10 mouse cellular contexts compared by ENCODE assay signal in the genomic region with DNA sequence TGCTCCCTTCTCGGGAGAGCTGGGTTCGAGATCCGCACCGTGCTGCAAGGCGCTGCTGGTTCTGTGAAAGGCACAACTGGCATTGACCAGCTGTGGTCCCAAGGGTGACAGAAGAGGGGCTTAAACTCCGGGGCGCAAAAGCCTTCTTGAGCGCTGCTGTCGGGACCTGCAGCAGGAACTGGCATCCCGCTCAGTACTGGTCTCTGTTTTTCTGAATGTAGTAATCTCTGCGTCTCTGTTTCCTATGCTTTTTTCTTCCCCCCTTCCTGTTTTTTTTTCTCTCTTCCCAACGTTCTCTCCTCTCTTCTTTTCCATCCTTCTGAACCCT. TPM values are rescaled to one million over a fixed set of nuclear protein-coding genes. Genes with fewer than 3 reads are reported as not detected.
DNase-seq lines count a peak whose midpoint lies in the region; ATAC-seq lines count a peak whose summit lies in the region.
"Had no signal": no experiment of that assay in that cellular context is flagged by ENCODE, and none has a peak within 500 bp of the region (broad histone marks: within the 10 kb centered on the region; RNA-seq: fewer than 3 reads in every experiment).

No protein-coding gene starts in this region.

- peak overlapping the region; percentile 66 for H3K4me2 ChIP-seq in heart, embryonic 11.5 days
- H3K4me2 ChIP-seq in stomach, embryonic 15.5 days, result peak overlapping the region; percentile 71

- H3K27me3 ChIP-seq in heart, embryonic 11.5 days (ENCODE audit: control insufficient read depth, insufficient read depth, low read length), result peaks cover 27% of the 10 kb centered on the region
- H3K27me3 ChIP-seq in limb, embryonic 10.5 days (ENCODE audit: low read depth, poor library complexity, severe bottlenecking), result peaks cover 68% of the 10 kb centered on the region
- H3K27me3 ChIP-seq in stomach, embryonic 15.5 days (replicated peaks), result peaks cover 30% of the 10 kb centered on the region; the same call in 1 of the 2 replicates

- no peak overlapping the region; the same call in 1 of the 2 replicates for H3K9ac ChIP-seq in heart, embryonic 11.5 days (ENCODE audit: low read depth, low read length)
- no peak overlapping the region for H3K9ac ChIP-seq in stomach, embryonic 15.5 days

- intact Hi-C loops in heart, postnatal 36 days (cut with DNase I), result no loop called here

- H3K4me1 ChIP-seq in heart, embryonic 11.5 days (ENCODE audit: control insufficient read depth, insufficient read depth, low read length), result no peaks in the 10 kb centered on the region; the same call in 1 of the 2 replicates
- H3K4me1 ChIP-seq in limb, embryonic 10.5 days, result peaks cover 10% of the 10 kb centered on the region
- peaks cover 9% of the 10 kb centered on the region; the same call in 1 of the 2 replicates for H3K4me1 ChIP-seq in stomach, embryonic 15.5 days

- H3K36me3 ChIP-seq in heart, embryonic 11.5 days (ENCODE audit: control insufficient read depth, insufficient read depth, low read length), result no peaks in the 10 kb centered on the region
- no peaks in the 10 kb centered on the region for H3K36me3 ChIP-seq in limb, embryonic 10.5 days
- H3K36me3 ChIP-seq in stomach, embryonic 15.5 days, result no peaks in the 10 kb centered on the region

- 2% methylated on average over 12 of the region's 12 CpGs for WGBS in heart, embryonic 11.5 days (ENCODE audit: insufficient replicate concordance)
- 6% methylated on average over 12 of the region's 12 CpGs for WGBS in limb, embryonic 10.5 days
- WGBS in stomach, embryonic 15.5 days, result 4% methylated on average over 12 of the region's 12 CpGs

- no peaks in the 10 kb centered on the region for H3K9me3 ChIP-seq in heart, embryonic 11.5 days (replicated peaks; ENCODE audit: control insufficient read depth, low read length)
- H3K9me3 ChIP-seq in limb, embryonic 10.5 days (replicated peaks), result no peaks in the 10 kb centered on the region
- no peaks in the 10 kb centered on the region for H3K9me3 ChIP-seq in stomach, embryonic 15.5 days

- ATAC-seq in heart, embryonic 11.5 days (replicated peaks; ENCODE audit: insufficient number of reproducible peaks, low FRiP score, low TSS enrichment), result no peak
- no peak for ATAC-seq in stomach, embryonic 15.5 days (ENCODE audit: insufficient read depth, low FRiP score, low read depth)

- no peak for DNase-seq in heart, postnatal 36 days
- peak; percentile 44 to 47 for DNase-seq in right cerebral cortex, postnatal 10 days (ENCODE audit: low spot score in 2 of 2)
- no peak for DNase-seq in right cerebral cortex, postnatal 36 days (ENCODE audit: low spot score in 2 of 2)
- DNase-seq in limb, embryonic 10.5 days (ENCODE audit: low spot score), result no peak
- no peak for DNase-seq in embryo, embryonic 11 days
- DNase-seq in thymus, adult 18-20 months, result no peak
- DNase-seq: kidney, adult 9 months had no signal

- no peak overlapping the region for H3K27ac ChIP-seq in heart, embryonic 11.5 days (ENCODE audit: low read depth, low read length)
- H3K27ac ChIP-seq in limb, embryonic 10.5 days, result no peak overlapping the region
- no peak overlapping the region for H3K27ac ChIP-seq in stomach, embryonic 15.5 days

- peak overlapping the region; percentile 39 for H3K4me3 ChIP-seq in heart, embryonic 11.5 days (ENCODE audit: low read depth, low read length)
- peak overlapping the region; percentile 48 for H3K4me3 ChIP-seq in limb, embryonic 10.5 days
- H3K4me3 ChIP-seq in stomach, embryonic 15.5 days (replicated peaks), result peak overlapping the region; percentile 40

RNA-seq across cellular contexts. Expression of gene Opcml, which starts 1.0 kb away (rescaled TPM):
- 1.6 and 1.9 TPM in 2 replicates for polyA plus RNA-seq in heart, embryonic 11.5 days (2014; fragmentation: Nextera tagmentation; extraction: Ambion mirVana)
- total RNA-seq in heart, postnatal 36 days (2021), result 1 to 10 TPM in 1 of 2 experiments, under 1 TPM in 1; 0.86 to 1.2 TPM
- polyA plus RNA-seq in limb, embryonic 10.5 days (2016; fragmentation: Nextera tagmentation; extraction: Ambion mirVana), result 0.46 and 0.90 TPM in 2 replicates
- 4.1 and 6.1 TPM in 2 replicates for polyA plus RNA-seq in stomach, embryonic 15.5 days (2015; fragmentation: Nextera tagmentation; extraction: Ambion mirVana)
- total RNA-seq: monocyte, adult 5-6 weeks had no signal

Comparison
In these comparisons a context has a peak if more than half of its experiments do, and no peak if none do; other contexts are left out.
1. DNase-seq: peak in right cerebral cortex, postnatal 10 days (2 of 2); none in heart, postnatal 36 days (0 of 2), right cerebral cortex, postnatal 36 days (0 of 2), limb, embryonic 10.5 days (single experiment), embryo, embryonic 11 days (single experiment) and thymus, adult 18-20 months (0 of 2).
2. Peak in every context shown above with its lines, with median percentiles within 50 percentile points of each other: H3K4me3 ChIP-seq.